Mouse (Mus musculus): ENCODE data around the gene Tmem200b. TPM values are rescaled to one million over a fixed set of nuclear protein-coding genes. Genes with fewer than 3 reads are reported as not detected.
A peak's percentile ranks its signal among the peaks of the same experiment; 100 is the strongest.

Tmem200b gene
- total RNA-seq, 1 experiment: 1.8 TPM

- TF ChIP-seq CHD2 (IDR thresholded peaks at IDR 0.05; ENCODE audit: low read depth, low read length) (no peak), HCFC1 (IDR thresholded peaks at IDR 0.05; ENCODE audit: borderline replicate concordance, insufficient read depth, low read length) (no peak), ZNF384 (IDR thresholded peaks at IDR 0.05; ENCODE audit: low read depth, low read length) (no peak), MAFK (IDR thresholded peaks at IDR 0.05; ENCODE audit: insufficient read depth, low read depth, low read length) (no peak), ZC3H11A (IDR thresholded peaks at IDR 0.05; ENCODE audit: borderline replicate concordance, low read depth, low read length) (no peak)
- in situ Hi-C loops (cut with MboI; ENCODE audit: low sequenced_read_pairs in 2 of 2, unreplicated experiment in 2 of 2): no loop called here
- Histone ChIP-seq H3K9ac (ENCODE audit: insufficient read depth, low read depth, low read length, poor library complexity, severe bottlenecking) (peak overlapping the region; percentile 71; the same call in 1 of the 2 replicates), H3K9me3 (ENCODE audit: control insufficient read depth, insufficient read depth, low read depth, low read length) (no peaks in the 10 kb centered on the region), H3K36me3 (ENCODE audit: control insufficient read depth, insufficient read depth, low read length, poor library complexity, severe bottlenecking) (no peaks in the 10 kb centered on the region), H3K4me3 (ENCODE audit: insufficient read depth in 1 of 2, low read depth in 1 of 2, low read length in 2 of 2, poor library complexity in 1 of 2, severe bottlenecking in 1 of 2) (peak overlapping the region; percentile 47 to 72; a peak in 3 of 4 replicates), H3K4me1 (ENCODE audit: control insufficient read depth in 2 of 2, insufficient read depth in 2 of 2, low read length in 2 of 2, poor library complexity in 1 of 2) (peaks cover 1 to 21% of the 10 kb centered on the region in 2 experiments; a peak in 3 of 4 replicates), H3K27ac (ENCODE audit: insufficient read depth, low read depth, low read length, poor library complexity, severe bottlenecking) (no peak overlapping the region)
- no peak for DNase-seq (ENCODE audit: low read depth, low spot score)
These were observed 1.9 kb upstream of the Tmem200b start for GRCm38 (mm10) chr4:131919506-131920140.

- DNase-seq (ENCODE audit: low read depth, low spot score): no peak
- Histone ChIP-seq H3K4me1 (ENCODE audit: control insufficient read depth in 2 of 2, insufficient read depth in 2 of 2, low read length in 2 of 2, poor library complexity in 1 of 2) (peaks cover 0 to 18% of the 10 kb centered on the region in 2 experiments; a peak in 3 of 4 replicates), H3K9ac (ENCODE audit: insufficient read depth, low read depth, low read length, poor library complexity, severe bottlenecking) (peak overlapping the region; percentile 71), H3K36me3 (ENCODE audit: control insufficient read depth, insufficient read depth, low read length, poor library complexity, severe bottlenecking) (no peaks in the 10 kb centered on the region), H3K4me3 (ENCODE audit: insufficient read depth in 1 of 2, low read depth in 1 of 2, low read length in 2 of 2, poor library complexity in 1 of 2, severe bottlenecking in 1 of 2) (peak overlapping the region; percentile 47 to 72; a peak in 3 of 4 replicates), H3K9me3 (ENCODE audit: control insufficient read depth, insufficient read depth, low read depth, low read length) (no peaks in the 10 kb centered on the region), H3K27ac (ENCODE audit: insufficient read depth, low read depth, low read length, poor library complexity, severe bottlenecking) (no peak overlapping the region)
- TF ChIP-seq ZNF384 (IDR thresholded peaks at IDR 0.05; ENCODE audit: low read depth, low read length): no peak
- TF ChIP-seq ZC3H11A (IDR thresholded peaks at IDR 0.05; ENCODE audit: borderline replicate concordance, low read depth, low read length): no peak
- no peak for TF ChIP-seq HCFC1 (IDR thresholded peaks at IDR 0.05; ENCODE audit: borderline replicate concordance, insufficient read depth, low read length)
- no peak for TF ChIP-seq CHD2 (IDR thresholded peaks at IDR 0.05; ENCODE audit: low read depth, low read length)
- no peak for TF ChIP-seq MAFK (IDR thresholded peaks at IDR 0.05; ENCODE audit: insufficient read depth, low read depth, low read length)
- in situ Hi-C loops (cut with MboI; ENCODE audit: low sequenced_read_pairs in 2 of 2, unreplicated experiment in 2 of 2): no loop called here
These were observed 1.4 kb upstream of the Tmem200b start for GRCm38 (mm10) chr4:131920141-131920594.

GRCm38 (mm10) chr4:131920595-131921351 lies 798 bp upstream of the Tmem200b start:
- Histone ChIP-seq H3K36me3 (ENCODE audit: control insufficient read depth, insufficient read depth, low read length, poor library complexity, severe bottlenecking) (no peaks in the 10 kb centered on the region), H3K9me3 (ENCODE audit: control insufficient read depth, insufficient read depth, low read depth, low read length) (no peaks in the 10 kb centered on the region), H3K4me1 (ENCODE audit: control insufficient read depth in 2 of 2, insufficient read depth in 2 of 2, low read length in 2 of 2, poor library complexity in 1 of 2) (peaks cover 0 to 17% of the 10 kb centered on the region in 2 experiments; a peak in 3 of 4 replicates), H3K4me3 (ENCODE audit: insufficient read depth in 1 of 2, low read depth in 1 of 2, low read length in 2 of 2, poor library complexity in 1 of 2, severe bottlenecking in 1 of 2) (peak overlapping the region; percentile 67 to 72), H3K9ac (ENCODE audit: insufficient read depth, low read depth, low read length, poor library complexity, severe bottlenecking) (peak overlapping the region; percentile 71), H3K27ac (ENCODE audit: insufficient read depth, low read depth, low read length, poor library complexity, severe bottlenecking) (no peak overlapping the region)
- no peak for TF ChIP-seq ZNF384 (IDR thresholded peaks at IDR 0.05; ENCODE audit: low read depth, low read length)
- TF ChIP-seq CHD2 (IDR thresholded peaks at IDR 0.05; ENCODE audit: low read depth, low read length): no peak
- no peak for TF ChIP-seq HCFC1 (IDR thresholded peaks at IDR 0.05; ENCODE audit: borderline replicate concordance, insufficient read depth, low read length)
- TF ChIP-seq MAFK (IDR thresholded peaks at IDR 0.05; ENCODE audit: insufficient read depth, low read depth, low read length): no peak
- no peak for TF ChIP-seq ZC3H11A (IDR thresholded peaks at IDR 0.05; ENCODE audit: borderline replicate concordance, low read depth, low read length)
- DNase-seq (ENCODE audit: low read depth, low spot score): no peak
- in situ Hi-C loops (cut with MboI; ENCODE audit: low sequenced_read_pairs in 2 of 2, unreplicated experiment in 2 of 2): no loop called here

- DNase-seq (ENCODE audit: low read depth, low spot score): no peak
- H3K27ac ChIP-seq (ENCODE audit: insufficient read depth, low read depth, low read length, poor library complexity, severe bottlenecking): no peak overlapping the region
- in situ Hi-C loops (cut with MboI; ENCODE audit: low sequenced_read_pairs in 2 of 2, unreplicated experiment in 2 of 2): no loop called here
- H3K9me3 ChIP-seq (ENCODE audit: control insufficient read depth, insufficient read depth, low read depth, low read length): no peaks in the 10 kb centered on the region
- peaks cover 3% of the 10 kb centered on the region; the same call in 1 of the 2 replicates for H3K36me3 ChIP-seq (ENCODE audit: control insufficient read depth, insufficient read depth, low read length, poor library complexity, severe bottlenecking)
- peak overlapping the region; percentile 67 to 72 for H3K4me3 ChIP-seq (ENCODE audit: insufficient read depth in 1 of 2, low read depth in 1 of 2, low read length in 2 of 2, poor library complexity in 1 of 2, severe bottlenecking in 1 of 2)
- H3K4me1 ChIP-seq (ENCODE audit: control insufficient read depth in 2 of 2, insufficient read depth in 2 of 2, low read length in 2 of 2, poor library complexity in 1 of 2): peaks cover 0 to 15% of the 10 kb centered on the region in 2 experiments; a peak in 3 of 4 replicates
- no peak overlapping the region for H3K9ac ChIP-seq (ENCODE audit: insufficient read depth, low read depth, low read length, poor library complexity, severe bottlenecking)
- TF ChIP-seq ZNF384 (IDR thresholded peaks at IDR 0.05; ENCODE audit: low read depth, low read length) (no peak), HCFC1 (IDR thresholded peaks at IDR 0.05; ENCODE audit: borderline replicate concordance, insufficient read depth, low read length) (no peak), CHD2 (IDR thresholded peaks at IDR 0.05; ENCODE audit: low read depth, low read length) (no peak), MAFK (IDR thresholded peaks at IDR 0.05; ENCODE audit: insufficient read depth, low read depth, low read length) (no peak), ZC3H11A (IDR thresholded peaks at IDR 0.05; ENCODE audit: borderline replicate concordance, low read depth, low read length) (no peak)
These were observed 833 bp downstream of the Tmem200b start for GRCm38 (mm10) chr4:131922404-131922803.
